Mouse (Mus musculus) liver, adult 2 months (tissue): Measurements from ENCODE around the gene Fam131a. TPM values are rescaled to one million over a fixed set of nuclear protein-coding genes. Genes with fewer than 3 reads are reported as not detected.

Experiments
- DNase-seq: peaks from one replicate; pipeline ENCODE4 v3.0.0-alpha.2; 2011; ENCODE audit warnings: low read depth, low spot score; ENCODE audit errors: extremely low read depth
- H3K27ac ChIP-seq: fragments of 200-500 bp; replicated peaks from 2 replicates; pipeline ENCODE4 v1.5.1; 2012; ENCODE audit warnings: low read depth, mild to moderate bottlenecking, control low read depth, inconsistent platforms, low read length; ENCODE audit not compliant: insufficient read depth
- H3K27me3 ChIP-seq: fragments of 200-500 bp; 2 replicates; pipeline ENCODE4 v1.6.1; 2012; ENCODE audit warnings: mild to moderate bottlenecking, moderate library complexity, low read length, inconsistent platforms; ENCODE audit not compliant: control insufficient read depth, insufficient read depth
- H3K36me3 ChIP-seq: fragments of 200-500 bp; 2 replicates; pipeline ENCODE4 v1.6.1; 2012; ENCODE audit warnings: low read length, inconsistent platforms; ENCODE audit not compliant: control insufficient read depth, insufficient read depth
- H3K4me1 ChIP-seq: fragments of 200-500 bp; 2 replicates; pipeline ENCODE4 v1.6.1; 2011; ENCODE audit warnings: low read length; ENCODE audit not compliant: control insufficient read depth, insufficient read depth
- H3K4me3 ChIP-seq: fragments of 200-500 bp; 2 replicates; pipeline ENCODE4 v1.5.1; 2011; ENCODE audit warnings: low read depth, mild to moderate bottlenecking, control low read depth, low read length, moderate library complexity; ENCODE audit not compliant: insufficient read depth
- H3K79me2 ChIP-seq: fragments of 200-500 bp; 2 replicates; pipeline ENCODE4 v1.6.1; 2012; ENCODE audit warnings: inconsistent platforms, mild to moderate bottlenecking, low read length, moderate library complexity; ENCODE audit not compliant: control insufficient read depth, insufficient read depth
- H3K9ac ChIP-seq: fragments of 200-500 bp; 2 replicates; pipeline ENCODE4 v1.6.1; 2012; ENCODE audit warnings: low read depth, mild to moderate bottlenecking, control low read depth, inconsistent platforms, low read length
- CTCF ChIP-seq: fragments of 200-500 bp; IDR thresholded peaks from 2 replicates; pipeline ENCODE4 v1.5.1; 2011; ENCODE audit warnings: low read depth, low read length, control low read depth
- POLR2A ChIP-seq: fragments of 200-500 bp; IDR thresholded peaks from 2 replicates; pipeline ENCODE4 v1.6.1; 2011; ENCODE audit warnings: low read length, control low read depth; ENCODE audit not compliant: insufficient read depth; ENCODE audit errors: extremely low read depth
- WGBS: fragments of 180-500 bp; shearing (Covaris S2); methylation state at CpG from one replicate; pipeline ENCODE4 v1.1.7; 2018; 5-methylcytosine and 5-hydroxymethylcytosine counted together
- polyA plus RNA-seq: library from polyadenylated mRNA; depleted of rRNA; stranded (reverse); fragments of >200 nt; gene quantifications from 2 replicates; pipeline ENCODE4 v1.2.3, GENCODE M21; 2012
- total RNA-seq: library from RNA; depleted of rRNA; stranded (reverse); fragments of >200 nt; gene quantifications from 2 replicates; pipeline ENCODE4 v1.2.3, GENCODE M21; 2014

Fam131a gene
- total and polyA plus RNA-seq, 2 experiments: 0.37 to 0.99 TPM

GRCm38 (mm10) chr16:20694781-20695180 lies 1.7 kb downstream of the Fam131a start:
- no peak overlapping the region for H3K27ac ChIP-seq
- no peak overlapping the region for H3K4me3 ChIP-seq
- 81% methylated on average over 8 of the region's 8 CpGs for WGBS
- no peak for DNase-seq
- H3K36me3 ChIP-seq: peaks cover 15% of the 10 kb centered on the region
- TF ChIP-seq POLR2A: no peak
- no peak for TF ChIP-seq CTCF
- H3K27me3 ChIP-seq: no peaks in the 10 kb centered on the region
- H3K9ac ChIP-seq: no peak overlapping the region
- no peaks in the 10 kb centered on the region for H3K79me2 ChIP-seq
- H3K4me1 ChIP-seq: peaks cover 4% of the 10 kb centered on the region; the same call in 1 of the 2 replicates

DNA sequence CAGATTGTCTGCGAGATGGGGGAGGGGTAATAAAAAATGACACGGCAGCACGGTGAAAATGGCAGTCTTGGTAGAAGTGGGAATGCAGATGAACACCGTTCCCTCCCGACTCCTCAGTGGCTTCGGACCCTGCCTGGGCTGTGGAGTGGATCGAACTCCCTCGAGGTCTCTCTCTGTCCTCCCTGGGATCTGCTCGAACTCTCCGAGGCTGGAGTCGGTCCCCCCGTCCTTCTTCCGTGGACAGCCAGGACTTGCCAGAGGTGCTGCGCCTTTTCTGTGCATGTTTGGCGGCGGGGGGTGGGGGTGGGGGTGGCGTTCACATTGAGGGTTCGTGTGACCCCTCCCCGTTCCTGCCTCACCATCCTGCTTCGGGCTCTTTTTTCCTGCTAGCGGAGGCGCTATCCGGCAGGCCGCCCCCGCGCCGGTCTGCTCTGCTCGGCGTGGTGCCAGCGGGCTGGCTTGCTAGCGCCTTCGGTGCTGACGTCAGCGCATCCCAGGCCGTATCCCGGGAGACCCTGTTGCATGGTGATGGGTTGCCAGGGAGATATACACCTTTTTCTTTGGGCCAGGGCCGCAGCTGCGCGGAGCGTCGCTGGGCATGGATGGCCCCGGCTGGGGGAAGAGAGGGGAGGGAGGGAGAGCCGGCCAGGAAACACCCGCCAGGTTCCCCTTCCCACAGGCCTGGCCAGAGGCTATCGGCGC lies 2.7 kb downstream of the Fam131a start:
- Histone ChIP-seq H3K79me2 (no peaks in the 10 kb centered on the region), H3K27me3 (no peaks in the 10 kb centered on the region), H3K4me3 (peak overlapping the region; percentile 18; the same call in 1 of the 2 replicates), H3K9ac (no peak overlapping the region; the same call in 1 of the 2 replicates), H3K36me3 (peaks cover 5% of the 10 kb centered on the region), H3K27ac (no peak overlapping the region), H3K4me1 (peaks cover 4% of the 10 kb centered on the region; the same call in 1 of the 2 replicates)
- WGBS: 12% methylated on average over 46 of the region's 46 CpGs
- TF ChIP-seq CTCF (no peak), POLR2A (no peak)
- no peak for DNase-seq

DNA sequence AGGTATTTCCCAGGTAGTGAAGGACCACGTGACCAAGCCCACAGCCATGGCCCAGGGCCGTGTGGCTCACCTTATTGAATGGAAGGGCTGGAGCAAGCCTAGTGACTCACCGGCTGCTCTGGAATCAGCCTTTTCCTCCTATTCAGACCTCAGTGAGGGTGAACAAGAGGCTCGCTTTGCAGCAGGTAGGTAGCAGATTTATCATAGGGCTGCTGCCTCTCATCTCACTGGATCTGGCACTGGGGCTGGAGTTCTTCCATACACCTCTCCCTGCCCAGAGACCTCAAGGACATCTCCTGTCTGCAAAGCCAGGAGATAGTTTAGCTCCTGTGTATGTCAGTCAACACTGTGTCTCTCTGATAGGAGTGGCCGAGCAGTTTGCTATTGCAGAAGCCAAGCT lies 6.2 kb downstream of the Fam131a start:
- Histone ChIP-seq H3K9ac (no peak overlapping the region), H3K27ac (no peak overlapping the region), H3K27me3 (no peaks in the 10 kb centered on the region), H3K4me3 (no peak overlapping the region), H3K79me2 (no peaks in the 10 kb centered on the region), H3K4me1 (peaks cover 4% of the 10 kb centered on the region; the same call in 1 of the 2 replicates), H3K36me3 (no peaks in the 10 kb centered on the region)
- DNase-seq: no peak
- WGBS: 88% methylated on average over 5 of the region's 5 CpGs
- TF ChIP-seq POLR2A (no peak), CTCF (no peak)

DNA sequence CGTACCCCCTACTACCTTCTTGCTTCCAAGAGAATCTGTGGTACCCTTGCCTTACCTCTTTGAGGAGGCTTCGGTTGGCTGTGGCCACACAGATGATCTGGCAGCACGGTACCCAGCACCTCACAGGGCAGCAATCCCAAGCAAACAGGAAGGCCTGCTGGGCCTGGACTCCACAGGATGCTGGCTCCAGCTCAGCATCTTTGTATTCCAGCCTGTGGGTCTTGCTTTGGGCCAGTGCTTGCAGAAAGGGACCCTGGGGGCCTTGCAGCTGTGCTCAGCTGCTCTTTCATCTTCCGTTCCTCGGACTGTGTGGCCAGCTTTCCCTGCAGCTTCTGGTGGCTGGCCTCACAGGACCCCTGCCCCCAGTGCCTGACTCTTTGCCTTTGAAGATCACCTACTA lies 7.0 kb downstream of the Fam131a start:
- 69% methylated on average over 5 of the region's 5 CpGs for WGBS
- Histone ChIP-seq H3K4me1 (peaks cover 4% of the 10 kb centered on the region; the same call in 1 of the 2 replicates), H3K27ac (no peak overlapping the region)

DNA sequence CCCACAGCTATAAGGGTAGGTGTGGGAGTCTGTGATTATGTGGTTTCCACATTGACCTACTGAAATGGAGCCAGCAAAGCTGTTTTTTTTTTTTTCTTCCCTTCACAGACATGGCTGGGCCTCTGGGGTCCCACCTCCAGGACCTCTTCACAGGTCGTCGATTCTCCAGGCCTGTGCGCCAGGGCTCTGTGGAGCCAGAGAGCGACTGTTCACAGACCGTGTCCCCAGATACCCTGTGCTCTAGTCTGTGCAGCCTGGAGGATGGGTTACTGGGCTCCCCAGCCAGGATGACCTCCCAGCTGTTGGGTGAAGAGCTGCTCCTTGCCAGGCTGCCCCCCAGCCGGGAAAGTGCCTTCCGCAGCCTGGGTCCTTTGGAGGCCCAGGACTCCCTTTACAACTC lies 8.3 kb downstream of the Fam131a start:
- H3K9ac ChIP-seq: no peak overlapping the region
- H3K4me3 ChIP-seq: no peak overlapping the region
- no peaks in the 10 kb centered on the region for H3K79me2 ChIP-seq
- no peak overlapping the region for H3K27ac ChIP-seq
- H3K27me3 ChIP-seq: no peaks in the 10 kb centered on the region
- peaks cover 1% of the 10 kb centered on the region; the same call in 1 of the 2 replicates for H3K4me1 ChIP-seq
- WGBS: 81% methylated on average over 7 of the region's 7 CpGs
- H3K36me3 ChIP-seq: no peaks in the 10 kb centered on the region
- TF ChIP-seq CTCF: no peak
- TF ChIP-seq POLR2A: no peak
- no peak for DNase-seq

More for the DNA sequence above, 7.0 kb downstream of the Fam131a start:
- DNase-seq: no peak
- Histone ChIP-seq H3K9ac (no peak overlapping the region), H3K4me3 (no peak overlapping the region), H3K79me2 (no peaks in the 10 kb centered on the region), H3K36me3 (no peaks in the 10 kb centered on the region), H3K27me3 (no peaks in the 10 kb centered on the region)
- TF ChIP-seq CTCF (no peak), POLR2A (no peak)

- TF ChIP-seq CTCF (no peak), POLR2A (no peak)
- Histone ChIP-seq H3K4me3 (no peak overlapping the region), H3K9ac (no peak overlapping the region), H3K36me3 (no peaks in the 10 kb centered on the region), H3K27ac (no peak overlapping the region), H3K27me3 (no peaks in the 10 kb centered on the region), H3K79me2 (no peaks in the 10 kb centered on the region), H3K4me1 (no peaks in the 10 kb centered on the region)
- 83% methylated on average over 11 of the region's 12 CpGs for WGBS
- no peak for DNase-seq
Observed at GRCm38 (mm10) chr16:20701729-20702521, 8.9 kb downstream of the Fam131a start.
